Mouse (Mus musculus): ENCODE measurements around the gene Camta2.

DNA sequence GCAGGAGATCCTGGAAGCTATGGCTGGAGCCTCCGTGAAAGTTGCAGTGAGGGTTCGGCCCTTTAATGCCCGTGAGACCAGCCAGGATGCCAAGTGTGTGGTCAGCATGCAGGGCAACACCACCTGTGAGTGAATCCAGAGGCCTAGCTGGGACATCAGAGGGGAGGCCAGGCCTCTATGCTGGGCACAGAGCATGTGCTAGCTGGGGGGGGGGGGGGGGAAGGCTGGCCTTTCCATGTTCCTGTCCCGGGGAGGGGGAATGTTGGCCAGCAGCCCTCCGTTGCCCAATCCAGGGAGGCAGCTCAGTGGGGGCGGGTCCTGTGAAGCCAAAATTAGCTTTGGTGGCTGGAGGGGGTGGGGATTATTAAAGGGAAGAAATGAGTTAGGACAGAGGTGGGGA, 14.9 kb upstream of the Camta2 start:
- TF ChIP-seq CTCF (IDR thresholded peaks at IDR 0.05; ENCODE audit: borderline replicate concordance, extremely low read depth, insufficient read depth, insufficient read length) (no peak), POLR2A (IDR thresholded peaks at IDR 0.05; ENCODE audit: borderline replicate concordance, extremely low read depth, insufficient read depth, insufficient read length, poor library complexity, severe bottlenecking) (no peak)
